Mouse (Mus musculus): ENCODE data around the gene Ccn5. TPM values are rescaled to one million over a fixed set of nuclear protein-coding genes. Genes with fewer than 3 reads are reported as not detected.

The Ccn5 gene
- 0.08 and 0.21 TPM in 2 replicates for polyA plus RNA-seq (2015; fragmentation: Nextera tagmentation; extraction: Ambion mirVana)

GRCm38 (mm10) chr2:163820607-163821006 lies at the start of gene Ccn5:
Gene Ccn5, plus strand, starts transcription at chr2:163820861.
- Histone ChIP-seq H3K36me3 (ENCODE audit: control insufficient read depth, insufficient read depth, low read length) (no peaks in the 10 kb centered on the region), H3K4me3 (ENCODE audit: low read depth, low read length) (no peak within 1 kb of the TSS), H3K4me1 (replicated peaks; ENCODE audit: control insufficient read depth, insufficient read depth) (no peaks in the 10 kb centered on the region), H3K9ac (ENCODE audit: low read length) (no peak within 1 kb of the TSS), H3K9me3 (ENCODE audit: control insufficient read depth, low read length) (no peaks in the 10 kb centered on the region), H3K27ac (replicated peaks) (no peak within 1 kb of the TSS), H3K27me3 (ENCODE audit: control insufficient read depth, insufficient read depth, low read length) (no peaks in the 10 kb centered on the region), H3K4me2 (replicated peaks; ENCODE audit: low read depth) (no peak within 1 kb of the TSS)
- ATAC-seq (ENCODE audit: low FRiP score, low TSS enrichment) = no peak
- TF ChIP-seq EP300 (optimal IDR thresholded peaks at IDR 0.05) (no peak), CTCF (IDR thresholded peaks at IDR 0.05; ENCODE audit: low read depth) (no peak)
- peak; percentile 28 for DNase-seq (ENCODE audit: low spot score)
- 66% methylated on average over 4 of the region's 4 CpGs for WGBS

- Histone ChIP-seq H3K9ac (ENCODE audit: low read length) (no peak overlapping the region), H3K9me3 (ENCODE audit: control insufficient read depth, low read length) (no peaks in the 10 kb centered on the region), H3K4me2 (replicated peaks; ENCODE audit: low read depth) (no peak overlapping the region), H3K4me1 (replicated peaks; ENCODE audit: control insufficient read depth, insufficient read depth) (no peaks in the 10 kb centered on the region), H3K27me3 (ENCODE audit: control insufficient read depth, insufficient read depth, low read length) (no peaks in the 10 kb centered on the region), H3K27ac (replicated peaks) (no peak overlapping the region), H3K36me3 (ENCODE audit: control insufficient read depth, insufficient read depth, low read length) (no peaks in the 10 kb centered on the region), H3K4me3 (ENCODE audit: low read depth, low read length) (no peak overlapping the region)
- 22% methylated on average over 13 of the region's 13 CpGs for WGBS
- TF ChIP-seq CTCF (IDR thresholded peaks at IDR 0.05; ENCODE audit: low read depth) = no peak
- no peak for TF ChIP-seq EP300 (optimal IDR thresholded peaks at IDR 0.05)
- DNase-seq (ENCODE audit: low spot score) = no peak
- ATAC-seq (ENCODE audit: low FRiP score, low TSS enrichment) = no peak
These were observed 44.0 kb upstream of the Ccn5 start for GRCm38 (mm10) chr2:163776661-163777060.

- Histone ChIP-seq H3K36me3 (ENCODE audit: control insufficient read depth, insufficient read depth, low read length) (no peaks in the 10 kb centered on the region), H3K9me3 (ENCODE audit: control insufficient read depth, low read length) (no peaks in the 10 kb centered on the region), H3K27me3 (ENCODE audit: control insufficient read depth, insufficient read depth, low read length) (no peaks in the 10 kb centered on the region), H3K9ac (ENCODE audit: low read length) (no peak overlapping the region), H3K4me2 (replicated peaks; ENCODE audit: low read depth) (no peak overlapping the region), H3K4me1 (replicated peaks; ENCODE audit: control insufficient read depth, insufficient read depth) (no peaks in the 10 kb centered on the region), H3K4me3 (ENCODE audit: low read depth, low read length) (no peak overlapping the region), H3K27ac (replicated peaks) (no peak overlapping the region)
- no peak for DNase-seq (ENCODE audit: low spot score)
- no peak for ATAC-seq (ENCODE audit: low FRiP score, low TSS enrichment)
- TF ChIP-seq CTCF (IDR thresholded peaks at IDR 0.05; ENCODE audit: low read depth) = no peak
- TF ChIP-seq EP300 (optimal IDR thresholded peaks at IDR 0.05) = no peak
- WGBS = 16% methylated on average over 2 of the region's 2 CpGs
These were observed 43.6 kb upstream of the Ccn5 start for GRCm38 (mm10) chr2:163777061-163777460.

GRCm38 (mm10) chr2:163778896-163779295 lies 41.8 kb upstream of the Ccn5 start:
- Histone ChIP-seq H3K36me3 (ENCODE audit: control insufficient read depth, insufficient read depth, low read length) (no peaks in the 10 kb centered on the region), H3K4me1 (replicated peaks; ENCODE audit: control insufficient read depth, insufficient read depth) (no peaks in the 10 kb centered on the region), H3K4me2 (replicated peaks; ENCODE audit: low read depth) (no peak overlapping the region), H3K27ac (replicated peaks) (no peak overlapping the region), H3K9ac (ENCODE audit: low read length) (no peak overlapping the region), H3K27me3 (ENCODE audit: control insufficient read depth, insufficient read depth, low read length) (no peaks in the 10 kb centered on the region), H3K4me3 (ENCODE audit: low read depth, low read length) (no peak overlapping the region), H3K9me3 (ENCODE audit: control insufficient read depth, low read length) (no peaks in the 10 kb centered on the region)
- no peak for TF ChIP-seq EP300 (optimal IDR thresholded peaks at IDR 0.05)
- TF ChIP-seq CTCF (IDR thresholded peaks at IDR 0.05; ENCODE audit: low read depth) = no peak
- WGBS = 68% methylated on average over 4 of the region's 4 CpGs
- ATAC-seq (ENCODE audit: low FRiP score, low TSS enrichment) (no peak), DNase-seq (ENCODE audit: low spot score) (no peak)

- Histone ChIP-seq H3K27ac (replicated peaks) (no peak overlapping the region), H3K9ac (ENCODE audit: low read length) (no peak overlapping the region), H3K4me2 (replicated peaks; ENCODE audit: low read depth) (no peak overlapping the region), H3K36me3 (ENCODE audit: control insufficient read depth, insufficient read depth, low read length) (no peaks in the 10 kb centered on the region), H3K27me3 (ENCODE audit: control insufficient read depth, insufficient read depth, low read length) (no peaks in the 10 kb centered on the region), H3K4me1 (replicated peaks; ENCODE audit: control insufficient read depth, insufficient read depth) (no peaks in the 10 kb centered on the region), H3K4me3 (ENCODE audit: low read depth, low read length) (no peak overlapping the region), H3K9me3 (ENCODE audit: control insufficient read depth, low read length) (no peaks in the 10 kb centered on the region)
- ATAC-seq (ENCODE audit: low FRiP score, low TSS enrichment) (no peak), DNase-seq (ENCODE audit: low spot score) (no peak)
- TF ChIP-seq CTCF (IDR thresholded peaks at IDR 0.05; ENCODE audit: low read depth) = no peak
- TF ChIP-seq EP300 (optimal IDR thresholded peaks at IDR 0.05) = no peak
- 75% methylated on average over 6 of the region's 6 CpGs for WGBS
These were observed 37.3 kb upstream of the Ccn5 start for GRCm38 (mm10) chr2:163783368-163783767.

GRCm38 (mm10) chr2:163783901-163784300 lies 36.8 kb upstream of the Ccn5 start:
- H3K4me3 ChIP-seq (ENCODE audit: low read depth, low read length) = no peak overlapping the region
- H3K9me3 ChIP-seq (ENCODE audit: control insufficient read depth, low read length) = no peaks in the 10 kb centered on the region
- H3K4me2 ChIP-seq (replicated peaks; ENCODE audit: low read depth) = no peak overlapping the region
- no peak overlapping the region for H3K27ac ChIP-seq (replicated peaks)
- no peak overlapping the region for H3K9ac ChIP-seq (ENCODE audit: low read length)
- DNase-seq (ENCODE audit: low spot score) (no peak), ATAC-seq (ENCODE audit: low FRiP score, low TSS enrichment) (no peak)
- no peaks in the 10 kb centered on the region for H3K4me1 ChIP-seq (replicated peaks; ENCODE audit: control insufficient read depth, insufficient read depth)
- TF ChIP-seq EP300 (optimal IDR thresholded peaks at IDR 0.05) = no peak
- TF ChIP-seq CTCF (IDR thresholded peaks at IDR 0.05; ENCODE audit: low read depth) = no peak
- H3K27me3 ChIP-seq (ENCODE audit: control insufficient read depth, insufficient read depth, low read length) = no peaks in the 10 kb centered on the region
- no peaks in the 10 kb centered on the region for H3K36me3 ChIP-seq (ENCODE audit: control insufficient read depth, insufficient read depth, low read length)
- WGBS = 62% methylated on average over 4 of the region's 4 CpGs

Data from stomach, postnatal 0 days (tissue).